Mouse (Mus musculus) thymus, adult 2 months (tissue): ENCODE results near the gene 4933425L06Rik. TPM values are rescaled to one million over a fixed set of nuclear protein-coding genes. Genes with fewer than 3 reads are reported as not detected.

Source experiments
- DNase-seq: peaks from one replicate; pipeline ENCODE4 v3.0.0; 2021
- H3K27ac ChIP-seq: fragments of 200-500 bp; 2 replicates; pipeline ENCODE4 v1.5.1; 2012; ENCODE audit warnings: low read length, control low read depth; ENCODE audit not compliant: control insufficient read depth, insufficient read depth
- H3K27me3 ChIP-seq: fragments of 200-500 bp; 2 replicates; pipeline ENCODE4 v1.6.1; 2012; ENCODE audit warnings: mild to moderate bottlenecking, low read length, moderate library complexity, mixed read lengths; ENCODE audit not compliant: control insufficient read depth, insufficient read depth
- H3K36me3 ChIP-seq: fragments of 200-500 bp; 2 replicates; pipeline ENCODE4 v1.6.1; 2012; ENCODE audit warnings: mild to moderate bottlenecking, low read length, moderate library complexity; ENCODE audit not compliant: control insufficient read depth, insufficient read depth
- H3K4me1 ChIP-seq: fragments of 200-500 bp; replicated peaks from 2 replicates; pipeline ENCODE4 v1.6.1; 2012; ENCODE audit warnings: low read length; ENCODE audit not compliant: control insufficient read depth, insufficient read depth
- H3K4me3 ChIP-seq: fragments of 200-500 bp; 2 replicates; pipeline ENCODE4 v1.5.1; 2012; ENCODE audit warnings: mild to moderate bottlenecking, low read length, control low read depth, moderate library complexity; ENCODE audit not compliant: control insufficient read depth, insufficient read depth
- CTCF ChIP-seq: fragments of 200-500 bp; IDR thresholded peaks from 2 replicates; pipeline ENCODE4 v1.5.1; 2012; ENCODE audit warnings: mild to moderate bottlenecking, control low read depth, low read length, moderate library complexity, borderline replicate concordance; ENCODE audit not compliant: control insufficient read depth, poor library complexity, insufficient read depth; ENCODE audit errors: extremely low read depth
- POLR2A ChIP-seq: fragments of 200-500 bp; IDR thresholded peaks from 2 replicates; pipeline ENCODE4 v1.6.1; 2012; ENCODE audit warnings: mild to moderate bottlenecking, low read length, control low read depth, moderate library complexity; ENCODE audit not compliant: control insufficient read depth, poor library complexity, insufficient read depth; ENCODE audit errors: extremely low read depth
- WGBS: fragments of 180-500 bp; shearing (Covaris S2); methylation state at CpG from one replicate; pipeline ENCODE4 v1.1.7; 2018; 5-methylcytosine and 5-hydroxymethylcytosine counted together
- polyA plus RNA-seq: library from polyadenylated mRNA; depleted of rRNA; stranded (reverse); fragments of >200 nt; gene quantifications from 2 replicates; pipeline ENCODE4 v1.2.3, GENCODE M21; 2012; rRNA removed

The 4933425L06Rik gene
- not detected in 2 replicates for polyA plus RNA-seq

GRCm38 (mm10) chr13:105081862-105082261 lies at the start of gene 4933425L06Rik:
TSS of gene 4933425L06Rik (plus strand) at chr13:105082122.
- WGBS: 96% methylated on average over 10 of the region's 10 CpGs
- Histone ChIP-seq H3K36me3 (no peaks in the 10 kb centered on the region), H3K4me1 (no peaks in the 10 kb centered on the region), H3K27me3 (no peaks in the 10 kb centered on the region), H3K4me3 (no peak within 1 kb of the TSS), H3K27ac (no peak within 1 kb of the TSS)
- TF ChIP-seq POLR2A (no peak), CTCF (no peak)
- DNase-seq: no peak

DNA sequence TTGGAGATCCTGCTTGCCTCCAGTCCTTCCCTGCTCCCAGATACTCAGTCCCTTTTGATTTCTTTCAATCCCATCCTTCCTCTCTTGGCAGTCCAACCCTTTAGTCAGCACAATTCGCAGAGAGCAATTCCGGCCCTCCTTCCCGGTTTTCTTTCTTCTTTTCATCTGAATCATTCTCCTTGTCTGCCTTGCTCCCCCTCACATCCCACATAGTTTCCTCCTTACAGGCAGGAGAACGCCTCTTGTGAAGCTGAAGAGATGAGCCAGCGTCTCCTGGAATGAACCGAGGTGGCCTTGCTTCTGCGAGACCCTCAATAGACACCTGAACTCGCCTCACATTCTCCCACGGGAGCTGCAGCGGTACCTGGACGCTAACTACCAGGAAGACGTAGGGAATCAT lies 44.1 kb upstream of the 4933425L06Rik start:
- Histone ChIP-seq H3K27me3 (no peaks in the 10 kb centered on the region), H3K27ac (no peak overlapping the region), H3K36me3 (no peaks in the 10 kb centered on the region), H3K4me3 (no peak overlapping the region), H3K4me1 (no peaks in the 10 kb centered on the region)
- no peak for DNase-seq
- WGBS: 96% methylated on average over 12 of the region's 12 CpGs
- TF ChIP-seq POLR2A (no peak), CTCF (no peak)

GRCm38 (mm10) chr13:105038334-105038733 lies 43.6 kb upstream of the 4933425L06Rik start:
- 90% methylated on average over 5 of the region's 5 CpGs for WGBS
- H3K36me3 ChIP-seq: no peaks in the 10 kb centered on the region
- no peak for TF ChIP-seq CTCF
- no peak for TF ChIP-seq POLR2A
- H3K4me3 ChIP-seq: no peak overlapping the region
- no peaks in the 10 kb centered on the region for H3K4me1 ChIP-seq
- DNase-seq: no peak
- no peaks in the 10 kb centered on the region for H3K27me3 ChIP-seq
- no peak overlapping the region for H3K27ac ChIP-seq

DNA sequence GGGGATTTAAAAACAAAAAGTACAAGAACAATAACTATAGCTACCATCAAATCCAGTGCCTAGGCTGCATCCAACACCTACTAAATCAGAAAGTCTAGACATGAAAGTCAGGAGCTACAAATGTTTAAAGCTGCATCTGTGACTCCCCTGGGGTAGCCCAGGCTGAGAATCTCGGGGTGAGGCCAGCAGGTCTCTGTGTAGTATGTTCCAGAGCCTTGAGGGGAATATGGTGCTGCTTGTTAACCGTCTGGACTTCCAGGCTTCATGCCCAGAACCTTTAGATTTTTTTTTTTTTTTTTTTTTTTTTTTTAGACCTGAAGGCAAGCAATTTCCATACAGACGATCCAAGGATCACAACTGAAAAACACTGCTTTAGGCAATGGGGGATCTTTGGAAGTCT lies 38.0 kb upstream of the 4933425L06Rik start:
- H3K27me3 ChIP-seq: no peaks in the 10 kb centered on the region
- no peak for TF ChIP-seq CTCF
- TF ChIP-seq POLR2A: no peak
- H3K4me3 ChIP-seq: no peak overlapping the region
- 83% methylated on average over 3 of the region's 3 CpGs for WGBS
- peaks cover 3% of the 10 kb centered on the region for H3K4me1 ChIP-seq
- DNase-seq: no peak
- H3K36me3 ChIP-seq: no peaks in the 10 kb centered on the region
- H3K27ac ChIP-seq: no peak overlapping the region

DNA sequence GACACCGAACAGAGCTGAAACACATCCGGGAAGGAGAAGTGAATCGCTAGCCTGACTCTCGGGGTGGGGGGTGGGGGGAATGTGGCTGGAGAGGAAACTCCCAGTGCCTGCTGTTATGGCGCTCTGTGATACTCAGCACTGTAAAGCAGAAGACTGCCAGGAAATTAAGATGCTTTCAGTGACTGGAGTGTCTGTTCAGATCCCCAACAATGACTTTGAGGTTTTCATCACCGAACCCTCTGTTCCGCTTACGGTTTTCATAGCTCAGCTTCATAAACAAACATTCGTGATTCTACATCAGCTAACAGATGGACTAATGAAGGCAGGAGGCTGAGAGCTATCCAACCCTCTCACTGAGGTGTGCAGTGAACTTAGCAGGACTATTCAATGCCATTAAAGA lies 34.5 kb upstream of the 4933425L06Rik start:
- Histone ChIP-seq H3K4me1 (peaks cover 3% of the 10 kb centered on the region), H3K27ac (no peak overlapping the region), H3K4me3 (no peak overlapping the region), H3K27me3 (no peaks in the 10 kb centered on the region), H3K36me3 (no peaks in the 10 kb centered on the region)
- TF ChIP-seq CTCF: no peak
- TF ChIP-seq POLR2A: no peak
- 3% methylated on average over 9 of the region's 9 CpGs for WGBS
- DNase-seq: no peak

DNA sequence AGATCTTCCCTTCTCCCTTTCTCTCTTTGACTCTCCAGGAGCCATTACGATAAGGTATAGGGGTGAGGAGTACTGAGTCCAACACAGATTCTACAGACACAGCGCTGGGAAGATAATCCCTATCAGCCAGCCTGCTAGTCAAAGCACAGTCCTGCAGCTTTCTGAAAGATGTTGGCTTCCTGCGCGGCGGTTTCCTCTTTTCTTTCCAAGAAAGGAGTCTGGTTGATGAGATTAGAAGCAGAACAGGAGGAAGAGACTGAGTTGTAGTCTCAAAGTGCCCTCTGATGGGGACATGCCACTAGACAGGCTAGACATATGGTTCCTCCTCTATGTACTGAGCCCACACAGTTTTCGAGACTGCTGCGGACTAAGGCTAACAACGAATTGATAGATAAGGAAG lies 33.3 kb upstream of the 4933425L06Rik start:
- no peak for TF ChIP-seq CTCF
- no peak for TF ChIP-seq POLR2A
- no peak for DNase-seq
- Histone ChIP-seq H3K36me3 (no peaks in the 10 kb centered on the region), H3K4me3 (no peak overlapping the region), H3K27ac (no peak overlapping the region), H3K4me1 (peaks cover 6% of the 10 kb centered on the region), H3K27me3 (no peaks in the 10 kb centered on the region; the same call in 1 of the 2 replicates)
- 6% methylated on average over 8 of the region's 8 CpGs for WGBS

GRCm38 (mm10) chr13:105051432-105051831 lies 30.5 kb upstream of the 4933425L06Rik start:
- H3K27ac ChIP-seq: no peak overlapping the region
- 25% methylated on average over 6 of the region's 6 CpGs for WGBS
- no peak overlapping the region for H3K4me3 ChIP-seq
- DNase-seq: no peak
- no peaks in the 10 kb centered on the region; the same call in 1 of the 2 replicates for H3K27me3 ChIP-seq
- peaks cover 10% of the 10 kb centered on the region for H3K4me1 ChIP-seq
- TF ChIP-seq POLR2A: no peak
- TF ChIP-seq CTCF: no peak
- no peaks in the 10 kb centered on the region for H3K36me3 ChIP-seq
